Mouse (Mus musculus) limb, embryonic 11.5 days (tissue): ENCODE results near the gene Zfand6. TPM values are rescaled to one million over a fixed set of nuclear protein-coding genes. Genes with fewer than 3 reads are reported as not detected.

ENCODE experiments used
- ATAC-seq: fragments of 200-750 bp; cut with Nextera tagmentation; 2 replicates; pipeline ENCODE4 v1.8.0; 2017; ENCODE audit warnings: low read depth; ENCODE audit not compliant: insufficient number of reproducible peaks, low FRiP score, low TSS enrichment
- DNase-seq: peaks from one replicate; pipeline ENCODE4 v3.0.0-alpha.2; 2015; ENCODE audit warnings: low spot score
- H3K27ac ChIP-seq: fragments of 300-500 bp; sonication (generic); replicated peaks from 2 replicates; pipeline ENCODE4 v1.5.1; 2014; ENCODE audit warnings: low read depth, mild to moderate bottlenecking, low read length
- H3K27me3 ChIP-seq: fragments of 300-500 bp; sonication (generic); 2 replicates; pipeline ENCODE4 v1.6.1; 2014; ENCODE audit warnings: mild to moderate bottlenecking, low read length, mixed read lengths; ENCODE audit not compliant: control insufficient read depth, insufficient read depth
- H3K36me3 ChIP-seq: fragments of 300-500 bp; sonication (generic); 2 replicates; pipeline ENCODE4 v1.6.1; 2014; ENCODE audit warnings: mild to moderate bottlenecking, low read length, moderate library complexity, mixed read lengths; ENCODE audit not compliant: control insufficient read depth, insufficient read depth
- H3K4me1 ChIP-seq: fragments of 300-500 bp; sonication (generic); 2 replicates; pipeline ENCODE4 v1.6.1; 2014; ENCODE audit warnings: low read length, mixed read lengths; ENCODE audit not compliant: control insufficient read depth, insufficient read depth
- H3K4me2 ChIP-seq: fragments of 300-500 bp; sonication (generic); 2 replicates; pipeline ENCODE4 v1.6.1; 2014; ENCODE audit warnings: low read depth, mild to moderate bottlenecking, moderate library complexity; ENCODE audit not compliant: severe bottlenecking
- H3K4me3 ChIP-seq: fragments of 300-500 bp; sonication (generic); 2 replicates; pipeline ENCODE4 v1.5.1; 2014; ENCODE audit warnings: low read depth, low read length
- H3K9ac ChIP-seq: fragments of 300-500 bp; sonication (generic); 2 replicates; pipeline ENCODE4 v1.6.1; 2014; ENCODE audit warnings: mild to moderate bottlenecking, low read length
- H3K9me3 ChIP-seq: fragments of 300-500 bp; sonication (generic); 2 replicates; pipeline ENCODE4 v1.6.1; 2016; ENCODE audit warnings: low read length; ENCODE audit not compliant: control insufficient read depth
- WGBS: fragments of 180-500 bp; shearing (Covaris S2); extraction: QIAGEN DNeasy Blood & Tissue Kit; methylation state at CpG from one replicate; pipeline ENCODE4 v1.1.7; 2014; 5-methylcytosine and 5-hydroxymethylcytosine counted together
- polyA plus RNA-seq: library from polyadenylated mRNA; unstranded; fragments of >200 nt; fragmentation: Nextera tagmentation; extraction: Ambion mirVana; gene quantifications from 2 replicates; pipeline ENCODE4 v1.2.1, GENCODE M21; 2014

The Zfand6 gene
- polyA plus RNA-seq, 1 experiment from 2014 or later, result 197 TPM

DNA sequence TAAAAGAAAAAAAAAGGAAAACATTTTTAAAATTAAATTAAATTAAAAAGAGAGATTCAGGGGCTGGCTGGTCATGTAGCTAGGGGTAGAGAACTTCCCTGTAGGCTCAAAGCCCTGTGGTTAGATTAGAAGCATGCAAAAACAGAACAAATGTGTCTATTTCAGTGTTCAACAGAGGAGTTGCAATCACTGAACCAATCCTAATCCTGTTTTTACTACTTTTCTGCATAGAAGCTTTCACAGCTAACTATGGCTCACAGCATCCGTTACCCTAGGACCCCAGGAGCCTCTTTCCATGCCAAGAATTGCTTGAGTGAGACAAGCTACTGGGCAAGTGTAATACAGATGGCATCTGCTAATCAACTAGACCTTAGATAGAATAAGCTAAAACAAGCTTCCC lies 16.7 kb downstream of the Zfand6 start:
- WGBS, result 81% methylated on average over 1 of the region's 1 CpGs
- H3K36me3 ChIP-seq, result no peaks in the 10 kb centered on the region
- no peak overlapping the region for H3K4me2 ChIP-seq
- no peak for ATAC-seq
- H3K9me3 ChIP-seq, result no peaks in the 10 kb centered on the region
- H3K27me3 ChIP-seq, result no peaks in the 10 kb centered on the region
- H3K4me1 ChIP-seq, result no peaks in the 10 kb centered on the region
- no peak overlapping the region for H3K4me3 ChIP-seq
- H3K27ac ChIP-seq, result no peak overlapping the region
- DNase-seq, result no peak
- H3K9ac ChIP-seq, result no peak overlapping the region

DNA sequence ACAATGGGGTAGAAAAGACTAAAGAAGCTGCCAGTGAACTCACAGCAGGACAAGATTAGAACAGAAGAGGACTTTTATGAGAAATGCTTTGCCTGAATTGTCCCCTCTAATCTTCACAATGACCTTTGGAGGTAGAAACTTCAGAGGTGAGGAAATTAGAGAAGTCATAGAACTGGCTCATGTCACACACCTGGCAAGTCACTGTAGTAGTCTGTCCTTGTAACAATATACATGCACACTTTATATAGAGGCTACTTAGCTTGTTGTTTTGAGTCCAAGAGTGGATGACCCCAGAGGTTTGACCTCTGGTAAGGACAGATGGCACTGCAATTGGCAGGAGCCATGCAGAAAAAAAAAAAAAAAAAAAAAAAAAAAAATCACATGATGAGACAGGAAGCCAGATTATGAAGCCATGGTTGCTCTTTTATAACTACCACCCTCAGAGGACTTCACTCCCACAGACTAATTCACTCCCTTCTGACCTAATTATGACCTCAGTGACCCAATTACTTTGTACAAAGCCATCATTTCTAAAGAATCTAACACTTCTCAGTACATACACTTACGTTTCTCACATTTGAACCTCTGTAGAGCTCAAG lies 20.1 kb downstream of the Zfand6 start:
- H3K9me3 ChIP-seq, result no peaks in the 10 kb centered on the region
- DNase-seq (no peak), ATAC-seq (no peak)
- no peaks in the 10 kb centered on the region for H3K27me3 ChIP-seq
- H3K9ac ChIP-seq, result no peak overlapping the region
- no peak overlapping the region for H3K4me2 ChIP-seq
- no peaks in the 10 kb centered on the region for H3K36me3 ChIP-seq
- H3K27ac ChIP-seq, result no peak overlapping the region
- no peaks in the 10 kb centered on the region for H3K4me1 ChIP-seq
- no peak overlapping the region for H3K4me3 ChIP-seq
- WGBS, result 51% methylated on average over 1 of the region's 1 CpGs

DNA sequence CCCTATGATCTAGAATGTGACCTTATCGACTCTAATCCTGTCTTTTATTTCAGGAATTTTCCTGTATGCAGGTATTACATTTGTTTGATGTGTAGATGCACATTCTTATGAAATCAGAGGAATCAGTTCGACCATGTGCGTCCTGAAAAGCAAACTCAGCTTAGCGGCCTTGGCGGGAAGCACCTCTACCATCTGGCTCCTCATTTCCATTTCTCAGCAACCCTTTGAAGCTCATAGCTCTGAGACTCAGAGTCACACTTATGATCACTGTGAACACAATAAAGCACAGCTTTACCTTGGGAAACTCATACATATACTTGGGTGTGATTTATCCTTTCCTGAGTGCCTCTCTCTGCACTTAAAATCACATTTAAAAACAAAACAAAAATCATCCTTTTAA lies 21.8 kb downstream of the Zfand6 start:
- DNase-seq, result no peak
- H3K27ac ChIP-seq, result no peak overlapping the region
- no peak overlapping the region for H3K9ac ChIP-seq
- H3K4me2 ChIP-seq, result no peak overlapping the region
- no peaks in the 10 kb centered on the region for H3K36me3 ChIP-seq
- WGBS, result 87% methylated on average over 5 of the region's 5 CpGs
- H3K4me3 ChIP-seq, result no peak overlapping the region
- ATAC-seq, result no peak
- no peaks in the 10 kb centered on the region for H3K9me3 ChIP-seq
- H3K4me1 ChIP-seq, result no peaks in the 10 kb centered on the region
- H3K27me3 ChIP-seq, result no peaks in the 10 kb centered on the region

DNA sequence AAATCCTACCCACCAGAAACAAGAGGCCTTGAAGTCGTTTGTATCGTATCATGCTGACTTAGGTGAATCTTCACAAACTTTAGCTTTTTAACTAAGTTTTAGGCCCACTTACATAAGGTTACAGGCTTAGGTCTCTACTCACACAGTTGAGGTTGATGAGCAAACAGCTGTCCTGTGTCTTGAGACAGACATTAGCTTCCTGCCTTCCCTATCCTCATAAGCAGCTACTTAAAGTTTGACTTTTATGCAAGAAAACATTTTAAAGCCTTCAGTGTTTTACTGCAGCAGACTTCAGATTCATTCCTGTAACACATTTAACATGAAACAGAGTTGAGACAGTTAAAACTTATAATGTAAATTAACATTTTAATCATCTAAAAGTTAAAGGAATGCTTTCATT lies 37.0 kb downstream of the Zfand6 start:
- Histone ChIP-seq H3K36me3 (no peaks in the 10 kb centered on the region), H3K4me2 (no peak overlapping the region), H3K4me3 (no peak overlapping the region), H3K27me3 (no peaks in the 10 kb centered on the region), H3K4me1 (no peaks in the 10 kb centered on the region), H3K9me3 (no peaks in the 10 kb centered on the region), H3K9ac (no peak overlapping the region), H3K27ac (no peak overlapping the region)
- DNase-seq, result no peak
- no peak for ATAC-seq
- WGBS, result 88% methylated on average over 2 of the region's 2 CpGs

DNA sequence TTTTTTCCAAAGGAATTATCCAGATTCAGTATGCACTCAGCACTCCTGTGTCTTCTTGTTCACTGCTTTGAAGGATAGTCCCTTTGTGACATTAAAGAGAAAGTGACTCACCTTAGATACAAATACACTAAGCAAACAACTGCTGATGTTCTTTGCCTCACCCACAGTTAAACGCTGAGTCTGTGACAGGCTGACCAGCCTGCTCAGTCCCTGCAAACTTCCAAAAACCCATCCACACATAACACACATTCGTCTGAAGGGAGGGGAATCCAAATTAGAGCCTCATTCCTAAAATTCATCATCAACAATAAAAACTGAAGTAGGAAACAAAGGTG lies 37.8 kb downstream of the Zfand6 start:
- H3K27me3 ChIP-seq, result no peaks in the 10 kb centered on the region
- H3K4me1 ChIP-seq, result no peaks in the 10 kb centered on the region
- no peak overlapping the region for H3K27ac ChIP-seq
- no peak overlapping the region for H3K4me2 ChIP-seq
- no peaks in the 10 kb centered on the region for H3K36me3 ChIP-seq
- no peak overlapping the region for H3K4me3 ChIP-seq
- WGBS, result 64% methylated on average over 2 of the region's 2 CpGs
- H3K9ac ChIP-seq, result no peak overlapping the region
- H3K9me3 ChIP-seq, result no peaks in the 10 kb centered on the region
- ATAC-seq (no peak), DNase-seq (no peak)

DNA sequence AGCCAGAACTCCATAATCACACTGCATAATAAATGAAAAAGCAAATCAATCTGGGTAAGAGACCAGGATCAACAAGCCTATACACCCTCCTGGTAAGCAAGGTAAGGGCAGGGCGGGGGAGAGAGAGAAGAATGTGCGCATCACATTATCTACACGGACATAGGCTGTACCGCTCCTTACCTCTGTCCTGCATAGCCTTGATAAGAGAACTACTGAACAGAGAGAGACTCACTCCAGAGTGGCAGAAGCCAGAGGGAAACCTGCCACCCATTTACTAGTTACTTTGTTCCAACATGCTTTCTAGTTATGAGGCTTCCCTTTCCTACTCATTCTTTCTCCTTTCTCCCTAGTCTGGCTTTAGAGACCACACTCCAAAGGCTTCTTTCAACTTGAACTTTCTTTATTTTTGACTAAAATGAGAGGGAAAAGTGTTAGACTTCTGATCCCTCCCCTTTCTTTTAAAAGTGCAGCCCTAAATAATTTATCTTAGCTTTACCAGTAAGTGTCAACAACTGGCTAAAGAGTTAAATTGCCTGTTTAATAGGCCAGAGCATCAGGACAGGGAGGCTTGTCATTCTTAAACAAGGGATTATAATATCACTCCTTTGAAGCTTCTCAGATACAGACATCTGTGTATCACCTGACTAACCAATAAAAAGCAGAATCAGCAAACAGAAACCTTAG lies 38.3 kb downstream of the Zfand6 start:
- Histone ChIP-seq H3K4me1 (no peaks in the 10 kb centered on the region), H3K4me3 (no peak overlapping the region), H3K9me3 (no peaks in the 10 kb centered on the region), H3K27ac (no peak overlapping the region), H3K4me2 (no peak overlapping the region), H3K36me3 (no peaks in the 10 kb centered on the region), H3K27me3 (no peaks in the 10 kb centered on the region), H3K9ac (no peak overlapping the region)
- ATAC-seq (no peak), DNase-seq (no peak)
- WGBS, result 92% methylated on average over 4 of the region's 4 CpGs

DNA sequence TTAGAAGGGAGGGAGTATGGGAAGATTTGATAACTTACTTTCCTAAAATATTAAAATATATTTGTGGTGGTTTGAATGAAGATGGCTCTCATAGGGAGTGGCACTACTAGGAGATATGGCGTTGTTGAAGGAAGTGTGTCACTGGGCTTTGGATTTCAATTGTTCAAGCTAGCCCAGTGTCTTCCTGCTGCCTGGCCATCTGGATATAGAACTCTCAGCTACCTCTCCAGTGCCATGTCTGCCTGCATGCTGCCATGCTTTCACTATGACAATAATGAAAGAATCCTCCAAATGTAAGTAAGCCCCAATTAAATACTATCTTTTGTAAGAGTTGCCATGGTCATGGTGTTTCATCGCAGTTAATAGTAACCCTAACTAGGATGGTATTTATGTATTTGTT lies 40.7 kb downstream of the Zfand6 start:
- H3K27me3 ChIP-seq, result no peaks in the 10 kb centered on the region
- WGBS, result 92% methylated on average over 2 of the region's 2 CpGs
- ATAC-seq, result no peak

DNA sequence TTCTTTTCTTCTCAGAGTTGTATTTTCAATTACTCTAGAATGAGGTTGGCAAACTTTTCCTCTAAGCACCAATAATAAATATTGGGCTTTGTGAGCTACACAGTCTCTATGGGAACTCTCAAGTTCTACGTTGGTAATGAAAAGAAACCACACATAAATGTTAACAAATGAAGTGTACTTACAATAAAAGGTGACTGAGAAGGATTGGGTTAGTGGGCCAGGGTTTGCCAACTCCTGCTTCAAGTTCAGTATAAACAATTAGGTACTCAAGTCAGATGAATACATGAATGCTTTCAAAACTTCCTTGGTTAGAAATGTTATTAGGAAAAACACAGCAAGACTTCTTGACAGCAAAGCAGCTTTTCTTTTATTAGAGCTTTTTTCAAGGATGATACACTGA lies 43.5 kb downstream of the Zfand6 start:
- Histone ChIP-seq H3K4me3 (no peak overlapping the region), H3K27me3 (no peaks in the 10 kb centered on the region), H3K9me3 (no peaks in the 10 kb centered on the region), H3K4me1 (no peaks in the 10 kb centered on the region), H3K9ac (no peak overlapping the region), H3K36me3 (no peaks in the 10 kb centered on the region), H3K27ac (no peak overlapping the region), H3K4me2 (no peak overlapping the region)
- WGBS, result 67% methylated on average over 1 of the region's 1 CpGs
- DNase-seq, result no peak
- no peak for ATAC-seq

More for the DNA sequence above, 40.7 kb downstream of the Zfand6 start:
- Histone ChIP-seq H3K36me3 (no peaks in the 10 kb centered on the region), H3K9ac (no peak overlapping the region), H3K27ac (no peak overlapping the region), H3K4me1 (no peaks in the 10 kb centered on the region), H3K4me2 (no peak overlapping the region), H3K9me3 (no peaks in the 10 kb centered on the region), H3K4me3 (no peak overlapping the region)
- DNase-seq, result no peak
